Mouse (Mus musculus) stomach, embryonic 14.5 days (tissue): Measurements from ENCODE around the gene Tardbp. TPM values are rescaled to one million over a fixed set of nuclear protein-coding genes. Genes with fewer than 3 reads are reported as not detected.

Source experiments
- ATAC-seq: fragments of 200-750 bp; cut with Nextera tagmentation; 2 replicates; pipeline ENCODE4 v1.8.0; 2017; ENCODE audit warnings: low read depth, moderate TSS enrichment; ENCODE audit not compliant: insufficient number of reproducible peaks, insufficient read depth, low FRiP score
- H3K27ac ChIP-seq: fragments of 300-500 bp; sonication (generic); 2 replicates; pipeline ENCODE4 v1.5.1; 2014; ENCODE audit warnings: mild to moderate bottlenecking, low read length, moderate library complexity, mixed read lengths
- H3K27me3 ChIP-seq: fragments of 300-500 bp; sonication (generic); 2 replicates; pipeline ENCODE4 v1.6.1; 2014; ENCODE audit warnings: low read length, control low read depth, mixed read lengths; ENCODE audit not compliant: control insufficient read depth, insufficient read depth
- H3K36me3 ChIP-seq: fragments of 300-500 bp; sonication (generic); 2 replicates; pipeline ENCODE4 v1.6.1; 2014; ENCODE audit warnings: mild to moderate bottlenecking, control low read depth, low read length, moderate library complexity, mixed read lengths; ENCODE audit not compliant: control insufficient read depth, insufficient read depth
- H3K4me1 ChIP-seq: fragments of 300-500 bp; sonication (generic); 2 replicates; pipeline ENCODE4 v1.6.1; 2014; ENCODE audit warnings: low read length, control low read depth, mixed read lengths; ENCODE audit not compliant: control insufficient read depth, insufficient read depth
- H3K4me2 ChIP-seq: fragments of 300-500 bp; sonication (generic); replicated peaks from 2 replicates; pipeline ENCODE4 v1.6.1; 2014; ENCODE audit warnings: low read depth, low read length, control low read depth
- H3K4me3 ChIP-seq: fragments of 300-500 bp; sonication (generic); 2 replicates; pipeline ENCODE4 v1.5.1; 2014; ENCODE audit warnings: low read depth, low read length, control low read depth
- H3K9ac ChIP-seq: fragments of 300-500 bp; sonication (generic); replicated peaks from 2 replicates; pipeline ENCODE4 v1.6.1; 2014; ENCODE audit warnings: low read depth, mild to moderate bottlenecking, control low read depth, low read length, moderate library complexity, mixed read lengths
- H3K9me3 ChIP-seq: fragments of 300-500 bp; sonication (generic); 2 replicates; pipeline ENCODE4 v1.6.1; 2016; ENCODE audit warnings: low read depth, low read length, control low read depth; ENCODE audit not compliant: control insufficient read depth
- WGBS: fragments of 180-500 bp; shearing (Covaris S2); extraction: QIAGEN DNeasy Blood & Tissue Kit; methylation state at CpG from one replicate; pipeline ENCODE4 v1.1.7; 2014; 5-methylcytosine and 5-hydroxymethylcytosine counted together
- polyA plus RNA-seq: library from polyadenylated mRNA; unstranded; fragments of >200 nt; fragmentation: Nextera tagmentation; extraction: Ambion mirVana; gene quantifications from 2 replicates; pipeline ENCODE4 v1.2.1, GENCODE M21; 2014

Gene Tardbp
- polyA plus RNA-seq, 1 experiment from 2014 or later: 154 TPM

- Histone ChIP-seq H3K4me1 (no peaks in the 10 kb centered on the region), H3K27me3 (no peaks in the 10 kb centered on the region), H3K9ac (no peak overlapping the region), H3K27ac (no peak overlapping the region), H3K4me3 (no peak overlapping the region), H3K9me3 (no peaks in the 10 kb centered on the region), H3K36me3 (peaks cover 49% of the 10 kb centered on the region), H3K4me2 (no peak overlapping the region)
- WGBS: 80% methylated on average over 9 of the region's 9 CpGs
- no peak for ATAC-seq
Observed at GRCm38 (mm10) chr4:148613738-148614137, 13.1 kb downstream of the Tardbp start.

GRCm38 (mm10) chr4:148612557-148612956 lies 14.3 kb downstream of the Tardbp start:
- Histone ChIP-seq H3K9me3 (no peaks in the 10 kb centered on the region), H3K4me1 (no peaks in the 10 kb centered on the region), H3K4me2 (no peak overlapping the region), H3K27me3 (no peaks in the 10 kb centered on the region), H3K9ac (no peak overlapping the region), H3K36me3 (peaks cover 41% of the 10 kb centered on the region), H3K27ac (no peak overlapping the region), H3K4me3 (no peak overlapping the region)
- 32% methylated on average over 4 of the region's 4 CpGs for WGBS
- ATAC-seq: no peak

DNA sequence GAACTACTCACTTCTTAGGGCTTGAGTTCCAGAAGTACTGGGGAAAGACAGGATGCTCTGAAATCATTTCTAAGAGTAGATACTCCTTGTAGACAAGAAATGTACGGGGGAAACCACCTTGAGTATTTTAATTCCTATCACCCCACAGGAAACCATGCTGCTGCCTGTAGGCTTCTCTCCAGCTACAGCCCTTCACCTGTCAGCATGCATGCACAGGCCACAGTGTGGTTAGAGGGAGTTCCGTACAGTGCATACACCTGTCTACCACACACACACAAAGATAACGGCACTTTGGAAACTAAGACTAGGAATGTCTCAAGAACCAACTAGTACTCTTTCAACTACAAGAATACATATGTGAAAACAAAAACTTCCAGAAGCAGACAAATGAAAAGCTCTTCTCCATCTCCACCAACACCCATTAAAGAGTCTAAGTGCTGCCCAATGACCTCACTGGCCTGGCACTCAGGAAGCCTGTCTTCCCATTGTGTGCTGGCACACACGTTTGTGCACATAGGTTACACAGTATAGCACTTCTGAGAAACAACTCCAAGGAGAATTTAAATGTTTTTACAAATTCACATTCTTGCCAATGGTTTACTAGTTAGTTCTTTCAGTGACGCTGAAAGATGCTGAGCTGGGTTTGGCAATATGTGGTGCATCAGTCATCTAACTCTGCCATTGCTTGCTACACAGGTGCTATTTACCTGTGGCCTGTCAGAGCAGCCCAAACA lies 16.0 kb downstream of the Tardbp start:
- Histone ChIP-seq H3K9ac (no peak overlapping the region), H3K4me3 (no peak overlapping the region), H3K27me3 (no peaks in the 10 kb centered on the region), H3K27ac (no peak overlapping the region), H3K9me3 (no peaks in the 10 kb centered on the region), H3K36me3 (peaks cover 24% of the 10 kb centered on the region), H3K4me1 (no peaks in the 10 kb centered on the region), H3K4me2 (no peak overlapping the region)
- ATAC-seq: no peak
- WGBS: 70% methylated on average over 5 of the region's 5 CpGs

GRCm38 (mm10) chr4:148609805-148610204 lies 17.0 kb downstream of the Tardbp start:
- WGBS: 79% methylated on average over 5 of the region's 5 CpGs
- Histone ChIP-seq H3K9ac (no peak overlapping the region), H3K27ac (no peak overlapping the region), H3K4me3 (no peak overlapping the region), H3K4me2 (no peak overlapping the region), H3K27me3 (no peaks in the 10 kb centered on the region), H3K36me3 (peaks cover 14% of the 10 kb centered on the region), H3K9me3 (no peaks in the 10 kb centered on the region), H3K4me1 (no peaks in the 10 kb centered on the region)
- no peak for ATAC-seq

DNA sequence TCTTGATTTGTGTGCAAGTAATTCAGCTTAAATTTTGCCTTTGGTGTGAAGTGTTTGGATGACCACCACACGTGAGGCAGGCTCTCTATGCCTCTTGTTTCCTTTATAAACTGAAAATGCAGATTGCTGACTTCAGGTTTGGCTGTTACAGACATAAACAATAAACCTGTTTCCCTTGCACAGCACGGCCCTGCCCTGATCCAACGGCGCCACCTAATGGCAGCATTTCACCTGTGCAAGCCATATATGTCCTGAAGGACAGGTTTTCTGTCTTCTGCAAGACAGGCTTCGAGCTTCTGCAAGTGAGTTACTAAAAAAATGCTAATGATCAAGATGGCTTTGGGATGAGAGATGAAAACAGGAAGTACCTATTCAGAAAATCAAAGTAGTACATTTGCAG lies 19.1 kb downstream of the Tardbp start:
- Histone ChIP-seq H3K27me3 (no peaks in the 10 kb centered on the region), H3K27ac (no peak overlapping the region), H3K9me3 (no peaks in the 10 kb centered on the region), H3K9ac (no peak overlapping the region), H3K36me3 (no peaks in the 10 kb centered on the region; the same call in 1 of the 2 replicates), H3K4me1 (no peaks in the 10 kb centered on the region), H3K4me3 (no peak overlapping the region), H3K4me2 (no peak overlapping the region)
- 26% methylated on average over 5 of the region's 5 CpGs for WGBS
- ATAC-seq: no peak

DNA sequence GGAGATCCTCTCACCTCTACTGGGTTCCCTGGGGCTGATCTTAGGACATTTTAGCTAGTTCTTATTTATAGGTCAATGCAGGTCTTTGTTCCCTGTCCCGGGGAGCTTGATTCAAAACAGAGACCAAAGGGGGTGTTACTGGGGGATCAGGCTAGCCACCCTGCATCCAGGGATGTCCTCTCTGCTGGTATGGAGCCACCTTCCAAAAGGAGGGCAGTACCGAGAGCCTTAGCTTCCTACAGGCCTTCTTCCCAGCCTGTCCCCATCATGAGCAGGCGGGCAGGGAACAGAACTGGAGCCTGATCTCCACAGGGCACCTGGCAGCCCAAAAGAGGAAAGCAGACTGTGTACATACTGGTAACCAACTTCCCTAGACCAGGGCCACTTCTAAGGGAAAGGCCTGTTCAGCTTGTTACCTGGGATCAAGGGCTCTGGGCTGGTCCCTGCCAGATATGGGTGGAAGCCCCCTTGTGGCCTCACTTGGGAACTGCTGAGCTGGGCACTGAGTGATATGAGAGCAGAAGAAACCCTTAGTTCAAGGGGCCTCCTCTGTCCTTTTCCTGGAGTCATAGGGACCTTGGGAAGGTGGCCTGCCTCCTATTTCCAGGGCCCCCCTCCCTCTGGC lies 22.2 kb downstream of the Tardbp start:
- no peak overlapping the region for H3K4me2 ChIP-seq
- H3K4me1 ChIP-seq: no peaks in the 10 kb centered on the region
- no peaks in the 10 kb centered on the region for H3K27me3 ChIP-seq
- H3K36me3 ChIP-seq: no peaks in the 10 kb centered on the region
- 0 out of 2 replicates have a peak overlapping the region, but pooled peaks have one; percentile 21 for H3K27ac ChIP-seq
- H3K9me3 ChIP-seq: no peaks in the 10 kb centered on the region
- WGBS: 86% methylated on average over 3 of the region's 3 CpGs
- H3K9ac ChIP-seq: no peak overlapping the region
- H3K4me3 ChIP-seq: no peak overlapping the region
- ATAC-seq: peak; percentile 47; the same call in 1 of the 2 replicates

DNA sequence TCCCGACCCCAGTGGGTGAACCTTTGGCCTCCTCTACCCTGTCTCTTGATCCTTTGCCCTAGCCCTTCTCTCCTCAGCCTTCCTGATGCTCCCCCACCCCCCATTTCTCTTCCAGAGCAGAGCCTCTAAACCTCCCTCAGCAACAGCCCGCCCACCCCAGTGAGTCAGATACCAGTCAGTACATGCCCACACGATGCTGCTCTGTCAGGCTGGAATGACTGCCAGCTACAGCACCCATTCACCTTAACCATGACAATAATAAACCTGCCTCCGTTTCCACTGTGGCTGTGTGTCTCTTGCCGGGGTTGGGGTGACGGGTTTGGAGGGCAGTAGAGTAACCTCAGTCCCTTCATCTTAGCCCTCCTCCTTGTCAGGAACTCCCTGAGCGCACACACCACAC lies 22.7 kb downstream of the Tardbp start:
- Histone ChIP-seq H3K9me3 (no peaks in the 10 kb centered on the region), H3K27ac (0 out of 2 replicates have a peak overlapping the region, but pooled peaks have one; percentile 21), H3K36me3 (no peaks in the 10 kb centered on the region), H3K4me3 (no peak overlapping the region), H3K9ac (no peak overlapping the region), H3K4me1 (no peaks in the 10 kb centered on the region), H3K27me3 (no peaks in the 10 kb centered on the region), H3K4me2 (no peak overlapping the region)
- WGBS: 66% methylated on average over 7 of the region's 7 CpGs
- ATAC-seq: no peak

DNA sequence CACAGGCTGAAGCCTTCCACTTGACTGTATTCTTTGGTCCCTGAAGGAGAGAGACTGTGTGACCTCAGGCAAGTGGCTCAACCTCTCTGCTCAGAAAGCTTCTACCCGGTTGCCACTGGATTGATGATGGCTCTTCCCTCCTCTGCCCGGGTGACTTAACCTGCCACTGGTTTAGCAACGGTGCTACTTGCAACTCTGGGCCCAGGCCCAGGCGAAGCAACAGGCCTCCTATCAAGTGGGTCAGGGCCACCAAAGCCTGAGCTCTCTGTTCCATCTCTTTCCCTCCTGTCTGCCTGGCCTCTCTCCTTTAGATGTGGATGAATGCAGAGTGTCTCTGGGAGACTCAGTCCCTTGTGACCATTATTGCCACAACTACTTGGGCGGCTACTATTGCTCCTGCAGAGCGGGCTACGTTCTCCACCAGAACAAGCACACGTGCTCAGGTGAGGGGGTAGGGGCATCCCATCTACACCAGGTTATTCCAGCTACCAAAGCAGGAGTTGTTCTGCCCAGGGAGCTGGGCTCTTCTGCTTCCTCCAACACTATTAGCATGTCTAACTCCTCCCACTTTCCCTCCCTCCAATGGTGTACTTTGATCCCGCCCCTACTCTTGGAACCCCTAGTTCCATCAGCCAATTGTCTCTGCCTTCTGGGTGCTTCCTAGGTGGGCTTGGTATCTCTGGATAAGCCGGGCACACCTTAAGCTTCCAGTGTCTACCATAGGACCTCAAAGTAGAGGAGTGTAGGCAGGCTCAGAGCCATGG lies 23.3 kb downstream of the Tardbp start:
- no peaks in the 10 kb centered on the region for H3K4me1 ChIP-seq
- H3K4me3 ChIP-seq: no peak overlapping the region
- no peak overlapping the region for H3K4me2 ChIP-seq
- no peaks in the 10 kb centered on the region for H3K27me3 ChIP-seq
- H3K27ac ChIP-seq: no peak overlapping the region
- H3K9me3 ChIP-seq: no peaks in the 10 kb centered on the region
- no peak overlapping the region for H3K9ac ChIP-seq
- H3K36me3 ChIP-seq: no peaks in the 10 kb centered on the region; the same call in 1 of the 2 replicates
- WGBS: 66% methylated on average over 10 of the region's 10 CpGs
- no peak for ATAC-seq
